Mouse (Mus musculus) erythroid progenitor cell, adult 5-6 weeks (primary cell): Measurements from ENCODE around the gene Shroom1. TPM values are rescaled to one million over a fixed set of nuclear protein-coding genes. Genes with fewer than 3 reads are reported as not detected.
A peak's percentile ranks its signal among the peaks of the same experiment; 100 is the strongest.

ENCODE experiments used
- ATAC-seq: replicated peaks from 2 replicates; pipeline ENCODE4 v1.8.0; 2016; ENCODE audit warnings: moderate number of reproducible peaks, mild to moderate bottlenecking, moderate TSS enrichment, inconsistent platforms; ENCODE audit not compliant: poor library complexity, low FRiP score, severe bottlenecking
- total RNA-seq, 2 experiments: library from RNA; stranded (forward) in 1 of 2; stranded (reverse) in 1 of 2; fragments of 150-400 nt in 1 of 2; fragments of 186-747, 209-891 nt in 1 of 2; gene quantifications; 2 replicates each; pipeline versions ENCODE4 v1.2.3 to v1.2.4; 2015 to 2017; ENCODE audit warnings: low replicate concordance in 2 of 2

The Shroom1 gene
- total RNA-seq, 2 experiments from 2014 or later, result not detected

DNA sequence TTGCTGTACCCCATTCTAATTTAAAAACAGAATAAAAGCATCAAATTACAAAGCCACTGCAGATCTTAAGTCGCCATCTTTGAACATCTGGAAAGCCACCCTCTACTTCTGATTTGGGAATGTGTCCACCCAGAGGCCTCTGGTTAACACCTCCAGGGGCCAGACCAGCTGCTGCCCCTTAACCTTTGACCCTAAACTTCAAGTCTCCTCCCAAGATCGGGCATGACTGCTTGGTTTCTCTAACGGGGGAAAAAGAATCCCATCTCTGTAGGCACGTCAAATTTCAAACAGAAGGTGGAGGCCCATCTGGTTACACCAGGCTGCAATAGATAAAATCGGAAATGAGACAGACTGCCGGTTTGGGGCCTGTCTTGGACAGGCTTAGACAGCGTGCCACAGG is 20.8 kb downstream of the Shroom1 start:
- ATAC-seq, result no peak

DNA sequence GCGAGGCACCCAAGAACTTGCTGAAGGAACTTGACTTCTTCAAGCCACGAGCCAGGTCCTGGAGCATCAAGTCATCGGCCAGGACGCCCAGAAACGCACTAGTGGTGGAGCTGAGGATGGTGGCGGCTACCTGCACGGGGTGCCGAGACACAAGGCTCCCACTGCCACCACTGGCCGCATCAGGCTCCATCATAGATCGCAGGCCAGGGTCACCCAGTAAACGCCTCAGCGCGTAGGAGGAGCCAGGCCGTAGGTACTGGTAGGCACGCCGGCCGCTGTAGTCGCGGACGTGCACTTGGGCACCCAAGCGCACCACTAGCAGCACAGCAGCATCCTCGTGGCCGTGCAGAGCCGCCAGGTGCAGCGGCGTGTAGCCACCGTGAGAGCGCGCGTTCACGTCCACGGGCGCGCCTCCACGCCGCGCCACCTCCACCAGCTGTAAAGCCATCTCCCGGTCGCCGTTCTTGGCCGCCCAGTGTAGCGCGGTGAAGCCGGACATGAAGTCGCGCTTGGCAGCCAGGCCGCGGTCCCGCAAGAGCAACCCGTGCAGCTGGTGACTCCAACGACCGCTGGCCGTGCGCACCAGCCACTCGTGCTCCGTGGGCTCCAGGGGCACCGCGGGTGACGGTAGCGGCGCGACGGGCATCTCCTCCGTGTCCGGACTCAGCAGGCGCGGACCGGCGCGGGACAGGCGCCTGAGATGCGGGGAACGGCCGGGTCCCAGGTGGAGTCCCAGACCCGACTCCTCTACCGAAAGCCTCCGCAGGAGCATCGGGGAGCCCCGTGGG is 21.6 kb downstream of the Shroom1 start:
- ATAC-seq, result no peak

DNA sequence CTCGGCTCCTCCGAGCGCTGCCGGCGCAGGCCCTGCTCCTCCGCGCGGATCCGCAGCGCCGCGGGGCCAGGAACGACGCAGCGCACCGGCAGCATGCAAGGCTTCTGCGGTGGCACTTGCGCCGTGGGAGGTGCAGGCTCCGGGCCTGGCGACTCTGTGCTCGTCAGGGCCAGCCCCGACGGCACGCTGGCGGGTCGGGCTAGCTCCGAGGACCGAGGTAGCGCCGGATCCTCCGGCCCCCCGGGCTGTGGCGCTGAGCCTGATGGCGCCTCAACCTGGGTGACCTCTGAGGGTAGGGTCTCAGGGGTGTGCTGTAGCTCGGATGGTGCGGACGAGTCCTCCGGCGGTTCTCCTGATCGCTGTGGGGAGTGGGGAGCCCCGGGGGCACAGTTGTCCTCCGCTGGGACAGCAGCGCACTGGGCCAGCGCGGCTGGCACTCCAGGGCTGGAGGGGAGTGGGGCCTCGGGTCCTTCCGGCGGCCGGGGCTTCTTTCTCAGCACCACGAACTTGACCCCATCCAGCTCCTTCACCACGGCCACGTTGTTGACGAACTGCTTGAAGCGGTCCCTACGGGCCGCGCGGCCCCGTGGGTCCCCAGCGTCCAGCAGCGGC is 22.3 kb downstream of the Shroom1 start:
- ATAC-seq, result no peak

DNA sequence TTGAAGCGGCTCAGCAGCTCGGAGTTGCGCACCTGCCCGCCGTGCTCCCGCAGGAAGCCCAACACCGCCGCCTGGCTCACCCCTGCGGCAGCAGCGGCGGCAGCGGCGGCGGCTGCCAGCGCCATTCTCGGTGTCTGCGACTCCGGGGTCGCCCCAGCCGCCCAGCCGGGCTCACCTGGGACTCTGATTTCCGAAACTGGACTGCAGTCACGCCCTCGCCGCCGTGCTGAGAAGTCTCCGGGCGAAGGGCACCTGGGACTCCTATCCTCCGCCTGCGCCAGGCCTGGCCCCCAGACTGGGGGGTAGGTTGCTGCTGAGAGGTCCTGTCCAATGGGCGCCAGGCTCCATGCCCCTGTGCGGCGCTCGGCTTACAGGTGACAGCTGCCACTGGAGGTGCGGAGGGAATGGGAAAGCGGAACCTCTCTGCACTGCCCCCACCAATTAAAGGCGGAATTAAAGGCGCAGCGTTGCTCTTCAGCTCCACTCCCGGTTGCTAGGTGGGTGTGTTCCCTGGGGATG is 22.8 kb downstream of the Shroom1 start, which contains the start of the genes Gm9945 and Sowaha:
Gm9945 (plus strand) TSS at position 384 of the 519 bp plus-strand sequence.
Sowaha (minus strand) TSS at position 492 of the 519 bp plus-strand sequence.
- peak; percentile 67 for ATAC-seq

DNA sequence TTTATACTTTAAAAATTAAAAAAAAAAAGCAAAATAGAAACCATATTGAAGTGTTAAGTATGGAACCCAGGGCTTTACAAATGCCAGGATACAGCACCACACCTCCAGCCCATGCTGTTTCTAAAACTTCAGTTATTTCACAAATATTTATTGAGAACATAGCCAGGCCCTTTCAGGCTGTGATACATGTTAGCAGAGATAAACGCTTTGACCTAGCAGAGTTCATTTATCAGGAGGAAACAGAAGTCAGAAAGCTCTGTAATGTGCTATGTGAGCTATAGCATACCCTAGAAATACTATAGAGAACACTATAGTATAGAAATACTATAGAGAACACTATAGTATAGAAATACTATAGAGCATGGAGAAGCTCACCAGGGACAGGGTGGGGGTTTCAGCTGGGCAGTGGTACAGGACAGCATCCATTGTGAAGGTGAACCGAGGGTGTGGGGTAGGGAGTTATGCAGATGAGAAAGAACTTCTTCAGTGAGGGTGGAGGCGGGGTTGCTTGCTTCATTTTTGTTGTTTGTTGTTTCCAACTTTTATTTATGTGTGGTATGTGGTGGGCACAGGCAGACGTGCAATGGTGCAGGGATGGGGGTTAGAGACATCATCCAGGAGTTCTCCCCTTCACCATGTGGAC is 24.2 kb downstream of the Shroom1 start:
- ATAC-seq, result peak; percentile 65

DNA sequence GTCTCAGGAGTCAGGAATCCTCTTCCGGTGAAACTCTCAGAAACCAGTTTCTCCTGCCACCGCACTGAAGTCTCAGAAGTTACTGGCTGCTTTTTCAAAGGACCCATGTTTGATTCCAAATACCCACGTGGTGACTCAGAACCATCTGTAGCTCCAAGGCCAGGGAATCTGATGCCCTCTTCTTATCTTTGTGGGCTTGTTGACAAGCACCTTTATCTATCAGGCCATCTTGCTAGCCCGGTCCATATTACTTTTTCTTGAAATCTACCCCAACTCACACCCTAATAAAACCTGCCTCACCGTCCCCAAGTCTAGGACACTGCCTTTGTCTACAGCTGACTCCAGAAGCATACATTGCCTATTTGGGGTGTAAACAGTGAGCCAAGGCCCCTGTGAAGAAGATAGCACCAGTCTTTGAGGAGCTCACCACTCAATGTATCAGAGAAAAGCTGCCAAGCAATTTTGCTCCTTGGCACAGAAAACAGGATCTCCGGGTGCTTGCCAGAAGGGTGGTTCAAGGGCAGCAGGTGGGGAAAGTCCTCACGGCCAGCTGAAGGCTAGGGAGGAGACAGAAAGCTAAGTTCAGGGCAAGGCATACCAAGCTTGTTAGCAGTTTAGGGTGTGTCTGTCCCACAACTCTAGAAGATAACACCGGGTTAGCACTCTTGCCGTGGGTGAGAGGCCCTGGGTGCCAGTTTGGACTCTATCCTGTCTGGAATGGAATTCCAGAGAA is 26.3 kb downstream of the Shroom1 start:
- ATAC-seq, result peak; percentile 71

DNA sequence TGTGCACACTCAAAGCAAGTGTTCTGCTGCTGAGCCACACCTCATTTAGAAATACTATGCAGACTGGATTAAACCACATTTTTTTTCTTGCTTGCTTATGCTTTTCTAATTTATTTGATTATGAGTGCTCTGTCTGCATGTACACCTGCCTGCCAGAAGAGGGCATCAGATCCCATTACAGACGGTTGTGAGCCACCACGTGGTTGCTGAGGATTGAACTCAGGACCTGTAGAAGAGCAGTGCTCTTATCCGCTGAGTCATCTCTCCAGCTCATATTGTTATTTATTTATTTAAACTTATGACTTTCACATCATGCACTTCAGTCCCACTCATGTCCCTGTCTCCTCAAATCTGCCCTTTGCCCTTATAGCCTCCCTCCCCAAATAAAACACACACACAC is 28.7 kb downstream of the Shroom1 start:
- no peak for ATAC-seq

DNA sequence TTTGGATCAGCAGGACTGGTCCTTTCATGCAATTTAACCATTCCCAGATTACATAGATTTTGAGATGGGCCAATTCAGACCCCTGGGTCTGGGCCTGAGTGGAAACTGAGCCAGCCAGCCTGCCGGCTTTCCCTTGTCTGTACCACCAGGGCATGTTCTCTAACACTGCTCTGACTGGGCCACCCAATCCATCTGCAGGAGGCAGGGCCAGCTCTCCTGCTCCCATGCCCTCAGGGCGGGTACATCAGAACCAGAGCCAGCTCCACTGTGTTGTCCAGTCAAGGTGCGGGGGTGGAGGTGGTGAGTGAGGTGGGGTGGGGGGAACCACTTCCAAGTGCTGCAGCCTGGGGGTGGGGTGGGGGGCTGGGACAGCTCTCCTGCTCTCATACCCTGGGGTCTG is 29.3 kb downstream of the Shroom1 start:
- ATAC-seq, result no peak

DNA sequence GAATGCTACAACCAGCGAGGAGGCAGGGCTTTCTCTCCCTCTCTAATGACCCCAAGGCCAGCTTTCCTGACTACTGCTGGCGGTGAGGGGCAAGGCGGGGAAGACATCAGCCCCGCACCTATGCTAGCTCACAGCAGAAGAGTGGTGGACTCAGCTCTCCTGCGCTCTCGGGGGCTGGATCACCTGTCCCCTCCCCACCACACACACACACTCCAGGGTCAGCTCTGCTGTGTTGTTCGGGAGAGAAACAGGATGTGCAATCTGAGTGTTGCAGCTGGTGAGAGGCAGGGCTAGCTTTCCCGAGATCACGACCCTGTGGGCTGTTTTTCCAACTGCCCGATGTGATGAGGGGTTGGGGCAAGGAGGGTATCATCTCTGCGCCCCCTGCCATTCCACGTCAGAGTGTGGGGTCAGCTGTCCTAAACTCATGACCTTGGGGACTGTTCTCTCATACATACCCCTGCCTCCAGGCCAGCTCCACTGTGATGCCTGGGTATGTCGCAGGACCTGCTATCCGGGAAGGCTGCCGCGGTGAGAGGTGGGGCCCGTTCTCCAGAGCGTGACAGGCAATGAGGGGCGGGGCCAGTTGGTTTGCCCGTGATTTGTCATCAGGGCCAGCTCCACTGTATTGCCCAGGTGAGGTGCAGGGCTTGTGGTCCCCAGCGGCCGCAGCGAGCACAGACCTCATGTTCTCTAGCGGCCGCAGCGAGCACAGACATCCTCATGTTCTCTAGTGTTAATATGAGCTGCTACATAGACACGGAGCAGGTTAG is 30.0 kb downstream of the Shroom1 start:
- ATAC-seq, result peak; percentile 43; the same call in 1 of the 2 replicates

DNA sequence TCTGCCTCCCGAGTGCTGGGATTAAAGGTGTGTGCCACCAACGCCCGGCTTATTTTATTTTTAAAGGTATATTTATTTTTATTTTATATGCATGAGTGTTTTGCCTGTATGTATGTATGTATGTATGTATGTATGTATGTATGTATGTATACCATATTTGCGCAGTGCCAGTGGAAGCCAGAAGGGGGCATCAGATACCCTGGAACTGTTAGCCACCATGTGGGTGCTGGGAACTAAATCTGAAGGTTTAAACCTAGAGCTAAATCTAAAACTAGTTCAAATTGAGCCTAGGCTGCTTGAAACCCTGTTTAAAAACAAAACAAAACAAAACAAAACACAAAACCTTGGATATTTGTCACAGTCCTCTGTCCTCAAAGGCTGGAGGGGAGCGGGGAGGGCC is 32.0 kb downstream of the Shroom1 start:
- no peak for ATAC-seq

DNA sequence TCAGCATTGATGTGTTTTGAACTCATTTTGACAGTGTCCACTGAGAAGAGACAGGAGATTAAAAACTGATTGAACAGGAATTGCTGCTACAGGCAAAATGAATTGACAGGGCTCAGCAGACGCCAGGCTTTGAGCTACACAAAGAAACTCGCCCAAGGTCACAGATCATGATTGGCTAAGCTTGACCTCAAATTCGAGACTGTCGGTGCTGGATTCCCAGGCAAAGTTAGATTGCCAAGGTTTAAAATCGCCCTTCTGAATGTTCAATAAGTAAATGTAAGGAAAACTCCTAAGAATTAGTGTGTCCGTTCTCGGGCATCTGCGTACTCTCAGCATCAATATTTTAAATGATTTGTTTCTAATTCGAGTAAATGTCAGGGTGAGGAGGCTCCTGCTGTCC is 32.4 kb downstream of the Shroom1 start:
- ATAC-seq, result no peak

DNA sequence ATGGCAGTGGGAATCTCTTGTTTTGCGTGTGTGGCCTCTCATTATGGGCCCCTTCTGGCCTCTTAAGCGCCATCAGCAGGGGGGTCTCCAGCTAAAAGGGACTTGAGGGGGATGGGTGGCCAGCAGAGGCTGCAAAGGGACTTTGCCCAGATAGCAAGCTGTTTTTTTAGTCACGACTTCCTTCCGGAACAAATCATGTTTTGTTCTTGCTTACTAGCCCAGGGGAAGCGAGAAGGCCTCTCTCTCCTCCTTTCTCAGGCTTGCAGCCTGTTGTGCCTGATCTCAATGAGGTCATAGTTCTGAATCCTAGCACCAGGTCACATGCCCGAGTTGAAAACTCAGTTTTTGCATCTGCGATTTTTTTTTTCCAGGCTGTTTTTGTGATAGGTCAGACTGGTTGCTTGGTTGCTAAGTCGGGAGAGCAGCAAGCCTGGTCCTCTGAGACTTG is 35.0 kb downstream of the Shroom1 start:
- no peak for ATAC-seq

DNA sequence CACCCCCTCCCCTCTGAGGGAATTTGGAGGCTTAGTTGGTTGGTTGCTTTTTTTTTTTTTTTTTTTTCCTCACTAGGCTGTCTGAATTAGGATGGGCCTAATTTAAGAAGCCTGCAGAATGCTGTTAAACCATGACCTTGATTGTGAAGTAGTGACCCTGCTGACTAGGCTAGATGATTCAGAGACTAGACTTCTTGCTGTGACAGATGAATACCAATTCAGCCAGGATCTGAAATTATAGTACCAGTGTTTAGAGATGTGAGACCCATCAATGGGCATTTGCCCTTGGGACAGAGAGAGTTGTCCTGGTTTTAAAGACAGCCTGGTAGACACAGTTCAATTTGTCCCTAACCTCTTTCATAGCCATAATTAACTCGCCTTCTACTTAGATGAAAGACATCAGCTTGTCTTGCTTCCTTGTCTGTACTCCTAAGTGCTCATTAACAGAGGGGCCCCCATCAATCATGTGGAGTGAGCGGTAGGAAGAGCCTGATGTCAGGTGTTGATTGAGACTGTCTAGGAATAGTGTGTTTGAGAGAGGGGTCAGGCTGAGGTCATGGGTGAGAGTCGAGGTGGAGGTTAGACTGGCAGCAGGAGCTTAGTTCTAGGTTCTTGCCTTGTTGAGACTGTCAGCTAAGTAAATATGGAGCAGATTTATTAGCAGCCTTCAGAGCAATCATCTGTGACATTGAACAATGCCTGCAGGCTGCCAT is 36.4 kb downstream of the Shroom1 start:
- ATAC-seq, result no peak

DNA sequence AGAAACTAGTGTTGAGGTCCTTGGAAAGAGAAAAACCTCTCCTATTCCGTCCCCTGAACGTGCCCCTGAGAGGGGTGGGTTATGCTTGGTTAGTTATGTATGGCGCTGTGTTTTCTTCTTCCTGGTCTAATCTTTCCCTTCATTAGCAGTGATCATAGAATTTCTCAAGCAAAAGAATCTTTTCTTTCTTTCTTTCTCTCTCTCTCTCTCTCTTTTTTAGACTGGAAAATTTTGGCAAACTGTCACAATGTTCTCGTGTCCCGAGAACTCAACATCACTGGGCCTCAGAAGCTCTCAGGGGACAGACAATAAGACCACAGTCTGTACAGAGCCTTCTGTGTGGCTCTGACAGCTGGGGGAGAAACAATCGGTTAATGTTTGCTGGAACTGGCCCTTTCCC is 38.4 kb downstream of the Shroom1 start:
- no peak for ATAC-seq

DNA sequence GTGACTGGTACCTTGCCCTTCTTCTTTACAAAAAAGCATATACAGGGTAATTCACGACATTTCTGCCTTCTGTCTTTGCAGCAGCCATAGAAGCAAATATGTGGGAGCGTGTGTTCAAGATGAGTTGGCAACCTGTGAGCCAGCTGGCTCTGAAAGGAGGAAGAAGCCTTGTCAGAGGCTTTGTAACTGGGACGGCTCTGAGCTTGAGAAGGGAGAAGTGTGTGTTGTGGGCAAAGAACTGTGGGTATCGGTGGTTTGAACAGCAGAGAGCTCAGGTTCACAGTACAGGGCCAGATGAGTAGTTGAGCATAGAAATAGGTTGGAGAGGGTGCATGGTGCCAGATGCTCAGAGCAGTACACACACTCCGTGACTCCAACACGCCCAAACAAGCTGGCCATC is 39.9 kb downstream of the Shroom1 start:
- no peak for ATAC-seq

DNA sequence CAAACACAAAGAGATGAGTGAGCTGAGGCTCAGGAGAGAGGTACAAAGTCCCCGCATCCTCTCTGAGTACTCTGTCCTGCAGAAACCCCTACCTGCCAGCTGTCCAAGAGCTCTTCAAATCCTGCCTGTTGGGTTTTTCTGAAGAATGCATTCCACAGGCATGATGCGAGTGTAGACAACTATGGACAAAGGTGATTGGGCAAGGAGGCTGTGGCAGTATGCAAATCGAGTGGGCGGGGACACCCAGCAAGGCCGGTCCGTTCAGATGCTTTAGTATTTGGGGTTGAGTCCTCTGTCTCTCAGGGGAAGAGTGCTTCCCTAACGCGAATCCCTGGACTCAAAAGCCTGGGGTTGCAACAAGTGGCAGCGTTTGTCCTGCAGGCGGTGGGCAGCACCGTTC is 43.6 kb downstream of the Shroom1 start:
- ATAC-seq, result peak; percentile 79

DNA sequence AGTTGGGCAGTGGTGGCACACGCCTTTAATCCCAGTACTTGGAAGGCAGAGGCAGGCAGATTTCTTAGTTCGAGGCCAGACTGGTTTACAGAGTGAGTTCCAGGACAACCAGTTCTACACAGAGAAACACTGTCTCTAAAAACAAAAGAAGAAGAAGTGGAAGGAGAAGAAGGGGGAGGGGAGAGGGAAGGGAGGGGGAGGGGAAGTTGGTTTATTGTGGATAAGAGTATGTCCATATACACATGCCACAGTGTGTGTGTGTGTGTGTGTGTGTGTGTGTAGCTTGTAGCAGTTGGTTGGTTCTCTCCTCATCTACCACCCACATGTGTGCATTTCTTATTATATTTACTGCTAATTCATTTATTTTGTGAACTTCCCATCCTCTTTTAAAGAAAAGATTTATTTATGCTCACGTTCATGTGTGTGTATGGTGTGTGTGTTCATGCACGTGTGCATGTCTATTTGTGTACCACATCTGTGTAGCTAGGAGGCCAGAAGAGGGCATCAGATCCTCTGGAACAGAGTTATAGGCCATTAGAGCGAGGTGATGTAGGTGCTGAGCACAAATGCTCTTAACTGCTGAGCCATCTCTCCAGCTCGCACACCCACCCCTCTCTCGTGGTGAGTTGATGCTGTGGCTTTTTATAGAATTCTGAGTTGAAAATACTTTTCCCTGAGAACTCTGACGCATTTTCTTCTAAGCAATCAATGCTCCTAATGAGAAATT is 45.2 kb downstream of the Shroom1 start:
- no peak for ATAC-seq

DNA sequence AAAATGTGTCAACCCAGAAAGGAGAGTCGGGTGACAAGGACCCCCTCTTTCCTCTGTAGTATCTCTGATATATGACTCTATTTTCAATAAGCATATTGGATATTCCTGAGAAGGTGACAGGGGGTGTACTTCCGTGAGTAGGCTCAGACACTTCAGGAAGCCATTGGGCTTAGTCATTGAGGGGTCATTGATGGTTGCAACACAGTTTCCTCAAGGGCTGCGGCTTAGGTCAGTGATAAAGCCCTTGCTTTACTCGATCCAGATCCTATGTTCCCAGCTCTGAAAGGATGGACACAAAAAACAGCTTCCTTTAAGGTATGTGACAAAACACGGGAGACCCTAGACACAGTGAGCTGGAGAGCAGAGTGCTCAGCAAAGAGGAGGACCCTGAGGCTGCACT is 46.7 kb downstream of the Shroom1 start:
- no peak for ATAC-seq
